Mouse (Mus musculus) liver, adult 2 months (tissue): ENCODE data around the gene Gm525. TPM values are rescaled to one million over a fixed set of nuclear protein-coding genes. Genes with fewer than 3 reads are reported as not detected.

Experiments used
- DNase-seq: peaks from one replicate; pipeline ENCODE4 v3.0.0-alpha.2; 2011; ENCODE audit warnings: low read depth, low spot score; ENCODE audit errors: extremely low read depth
- H3K27ac ChIP-seq: fragments of 200-500 bp; replicated peaks from 2 replicates; pipeline ENCODE4 v1.5.1; 2012; ENCODE audit warnings: low read depth, mild to moderate bottlenecking, control low read depth, inconsistent platforms, low read length; ENCODE audit not compliant: insufficient read depth
- H3K27me3 ChIP-seq: fragments of 200-500 bp; 2 replicates; pipeline ENCODE4 v1.6.1; 2012; ENCODE audit warnings: mild to moderate bottlenecking, moderate library complexity, low read length, inconsistent platforms; ENCODE audit not compliant: control insufficient read depth, insufficient read depth
- H3K36me3 ChIP-seq: fragments of 200-500 bp; 2 replicates; pipeline ENCODE4 v1.6.1; 2012; ENCODE audit warnings: low read length, inconsistent platforms; ENCODE audit not compliant: control insufficient read depth, insufficient read depth
- H3K4me1 ChIP-seq: fragments of 200-500 bp; 2 replicates; pipeline ENCODE4 v1.6.1; 2011; ENCODE audit warnings: low read length; ENCODE audit not compliant: control insufficient read depth, insufficient read depth
- H3K4me3 ChIP-seq: fragments of 200-500 bp; 2 replicates; pipeline ENCODE4 v1.5.1; 2011; ENCODE audit warnings: low read depth, mild to moderate bottlenecking, control low read depth, low read length, moderate library complexity; ENCODE audit not compliant: insufficient read depth
- H3K79me2 ChIP-seq: fragments of 200-500 bp; 2 replicates; pipeline ENCODE4 v1.6.1; 2012; ENCODE audit warnings: inconsistent platforms, mild to moderate bottlenecking, low read length, moderate library complexity; ENCODE audit not compliant: control insufficient read depth, insufficient read depth
- H3K9ac ChIP-seq: fragments of 200-500 bp; 2 replicates; pipeline ENCODE4 v1.6.1; 2012; ENCODE audit warnings: low read depth, mild to moderate bottlenecking, control low read depth, inconsistent platforms, low read length
- CTCF ChIP-seq: fragments of 200-500 bp; IDR thresholded peaks from 2 replicates; pipeline ENCODE4 v1.5.1; 2011; ENCODE audit warnings: low read depth, low read length, control low read depth
- POLR2A ChIP-seq: fragments of 200-500 bp; IDR thresholded peaks from 2 replicates; pipeline ENCODE4 v1.6.1; 2011; ENCODE audit warnings: low read length, control low read depth; ENCODE audit not compliant: insufficient read depth; ENCODE audit errors: extremely low read depth
- WGBS: fragments of 180-500 bp; shearing (Covaris S2); methylation state at CpG from one replicate; pipeline ENCODE4 v1.1.7; 2018; 5-methylcytosine and 5-hydroxymethylcytosine counted together
- polyA plus RNA-seq: library from polyadenylated mRNA; depleted of rRNA; stranded (reverse); fragments of >200 nt; gene quantifications from 2 replicates; pipeline ENCODE4 v1.2.3, GENCODE M21; 2012
- total RNA-seq: library from RNA; depleted of rRNA; stranded (reverse); fragments of >200 nt; gene quantifications from 2 replicates; pipeline ENCODE4 v1.2.3, GENCODE M21; 2014

Gm525 gene
- total and polyA plus RNA-seq, 2 experiments, result not detected

DNA sequence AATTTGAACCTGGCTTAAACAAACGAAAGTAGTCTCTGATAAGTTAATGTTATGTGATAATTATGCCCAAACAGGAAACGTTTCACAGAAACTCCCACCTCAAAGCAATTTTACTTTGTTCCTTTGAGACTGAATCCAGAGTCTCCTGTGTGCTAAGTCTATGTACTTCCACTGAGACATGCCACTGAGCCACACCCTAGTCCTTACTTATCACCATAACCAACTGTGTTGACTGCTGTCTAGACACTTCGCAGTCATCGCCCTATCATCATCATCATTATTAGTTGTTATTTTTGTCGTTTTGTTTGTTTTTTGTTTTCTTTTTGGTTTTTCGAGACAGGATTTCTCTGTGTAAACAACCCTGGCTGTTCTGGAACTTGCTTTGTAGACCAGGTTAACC is 9.3 kb upstream of the Gm525 start:
- H3K27ac ChIP-seq, result no peak overlapping the region
- no peaks in the 10 kb centered on the region for H3K27me3 ChIP-seq
- TF ChIP-seq POLR2A (no peak), CTCF (no peak)
- H3K79me2 ChIP-seq, result peaks cover 6% of the 10 kb centered on the region; the same call in 1 of the 2 replicates
- no peak overlapping the region for H3K9ac ChIP-seq
- H3K4me3 ChIP-seq, result no peak overlapping the region
- peaks cover 6% of the 10 kb centered on the region for H3K4me1 ChIP-seq
- no peaks in the 10 kb centered on the region for H3K36me3 ChIP-seq
- 75% methylated on average over 6 of the region's 6 CpGs for WGBS
- no peak for DNase-seq

- H3K27ac ChIP-seq, result no peak overlapping the region
- H3K36me3 ChIP-seq, result no peaks in the 10 kb centered on the region
- H3K4me1 ChIP-seq, result peaks cover 2% of the 10 kb centered on the region; the same call in 1 of the 2 replicates
- TF ChIP-seq CTCF, result peak; percentile 20; the same call in 1 of the 2 replicates
- no peak for TF ChIP-seq POLR2A
- H3K9ac ChIP-seq, result no peak overlapping the region
- no peak overlapping the region for H3K4me3 ChIP-seq
- H3K79me2 ChIP-seq, result peaks cover 2% of the 10 kb centered on the region; the same call in 1 of the 2 replicates
- DNase-seq, result no peak
- 97% methylated on average over 3 of the region's 3 CpGs for WGBS
- H3K27me3 ChIP-seq, result no peaks in the 10 kb centered on the region
Measured at GRCm38 (mm10) chr11:89065297-89065696, 8.3 kb upstream of the Gm525 start.

- Histone ChIP-seq H3K79me2 (no peaks in the 10 kb centered on the region), H3K4me3 (no peak overlapping the region), H3K27ac (no peak overlapping the region), H3K36me3 (no peaks in the 10 kb centered on the region), H3K27me3 (no peaks in the 10 kb centered on the region), H3K9ac (no peak overlapping the region), H3K4me1 (peaks cover 2% of the 10 kb centered on the region; the same call in 1 of the 2 replicates)
- 86% methylated on average over 6 of the region's 6 CpGs for WGBS
- no peak for TF ChIP-seq CTCF
- no peak for TF ChIP-seq POLR2A
- DNase-seq, result no peak
Measured at GRCm38 (mm10) chr11:89066126-89066525, 7.5 kb upstream of the Gm525 start.

- no peaks in the 10 kb centered on the region for H3K36me3 ChIP-seq
- WGBS, result 100% methylated on average over 1 of the region's 1 CpGs
- peak within 1 kb of the TSS; percentile 48; the same call in 1 of the 2 replicates for H3K27ac ChIP-seq
- no peak within 1 kb of the TSS for H3K9ac ChIP-seq
- no peaks in the 10 kb centered on the region for H3K79me2 ChIP-seq
- H3K27me3 ChIP-seq, result no peaks in the 10 kb centered on the region
- peaks cover 2% of the 10 kb centered on the region; the same call in 1 of the 2 replicates for H3K4me1 ChIP-seq
- TF ChIP-seq CTCF (no peak), POLR2A (no peak)
- H3K4me3 ChIP-seq, result no peak within 1 kb of the TSS
- no peak for DNase-seq
Measured at GRCm38 (mm10) chr11:89066750-89067149, 6.9 kb upstream of the Gm525 start, which contains the start of gene Dgke. Dgke (minus strand) TSS chr11:89066850.

DNA sequence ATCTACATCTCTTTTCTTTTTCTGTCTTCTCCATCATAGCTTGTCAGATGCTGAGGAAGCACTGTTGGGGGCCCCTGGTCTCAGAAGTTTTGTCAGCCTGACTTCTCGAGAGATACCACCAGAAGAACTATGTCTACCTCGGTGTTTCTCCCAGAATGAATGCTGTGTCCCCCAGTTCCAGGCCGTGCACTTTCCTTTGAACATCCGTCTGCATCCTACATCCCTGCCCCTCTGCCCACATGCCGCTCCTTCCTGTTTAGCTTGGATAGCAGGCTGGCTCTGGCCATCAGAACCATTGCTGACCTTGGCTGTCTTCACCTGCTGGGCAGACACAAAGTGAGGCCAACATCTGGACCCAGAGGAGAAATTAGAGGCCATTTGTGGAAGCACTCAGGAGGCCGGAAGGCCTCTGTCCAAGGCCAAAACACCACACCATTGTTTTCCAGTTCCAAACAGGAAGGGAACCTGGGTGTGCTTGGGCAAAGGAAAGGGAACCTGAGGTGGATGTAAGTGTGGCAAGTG is 6.3 kb upstream of the Gm525 start:
- DNase-seq, result no peak
- no peak overlapping the region for H3K9ac ChIP-seq
- no peaks in the 10 kb centered on the region for H3K79me2 ChIP-seq
- no peaks in the 10 kb centered on the region for H3K27me3 ChIP-seq
- peaks cover 2% of the 10 kb centered on the region; the same call in 1 of the 2 replicates for H3K4me1 ChIP-seq
- H3K36me3 ChIP-seq, result no peaks in the 10 kb centered on the region
- no peak overlapping the region for H3K4me3 ChIP-seq
- peak overlapping the region; percentile 48; the same call in 1 of the 2 replicates for H3K27ac ChIP-seq
- no peak for TF ChIP-seq POLR2A
- WGBS, result 76% methylated on average over 6 of the region's 6 CpGs

DNA sequence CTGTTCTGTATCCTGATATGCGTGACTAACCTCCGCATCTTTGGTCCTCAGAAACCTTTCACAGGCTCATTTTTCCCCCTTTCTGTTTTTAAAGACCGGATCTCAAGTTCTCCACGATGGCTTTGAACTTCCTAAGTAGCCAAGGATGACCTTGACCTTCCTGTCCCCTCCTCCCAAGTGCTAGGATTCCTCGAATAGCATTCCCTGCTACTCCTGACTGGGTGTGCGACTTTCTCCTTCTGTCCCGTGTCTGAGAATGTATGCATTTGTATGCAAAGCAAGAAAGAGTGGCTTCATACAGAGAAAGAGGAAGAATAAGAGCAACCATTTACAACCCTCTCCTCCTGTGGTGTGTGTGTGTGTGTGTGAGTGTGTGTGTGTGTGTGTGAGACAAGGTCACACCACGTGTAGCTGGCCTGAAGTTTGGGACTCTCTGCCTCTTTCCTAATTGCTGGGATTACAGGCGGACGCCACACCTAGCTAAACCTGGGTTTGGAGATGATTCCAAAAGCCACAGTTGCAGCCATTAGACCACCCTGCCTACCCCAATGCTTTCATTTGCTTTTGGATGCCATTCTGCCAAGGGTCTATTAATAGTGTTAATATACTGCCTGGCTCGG is 5.7 kb upstream of the Gm525 start:
- H3K4me1 ChIP-seq, result peaks cover 2% of the 10 kb centered on the region; the same call in 1 of the 2 replicates
- DNase-seq, result no peak
- TF ChIP-seq CTCF (no peak), POLR2A (no peak)
- no peaks in the 10 kb centered on the region for H3K27me3 ChIP-seq
- no peak overlapping the region for H3K27ac ChIP-seq
- no peaks in the 10 kb centered on the region for H3K36me3 ChIP-seq
- no peak overlapping the region for H3K4me3 ChIP-seq
- 72% methylated on average over 11 of the region's 11 CpGs for WGBS
- H3K79me2 ChIP-seq, result no peaks in the 10 kb centered on the region
- no peak overlapping the region for H3K9ac ChIP-seq
